Mouse (Mus musculus) kidney, postnatal 0 days (tissue): ENCODE results near the gene Dpy19l3. TPM values are rescaled to one million over a fixed set of nuclear protein-coding genes. Genes with fewer than 3 reads are reported as not detected.

Experiments used
- ATAC-seq: fragments of 200-750 bp; cut with Nextera tagmentation; replicated peaks from 2 replicates; pipeline ENCODE4 v1.8.0; 2017; ENCODE audit warnings: low read depth, moderate number of reproducible peaks, moderate TSS enrichment, moderate library complexity; ENCODE audit not compliant: low FRiP score
- DNase-seq: peaks from one replicate; pipeline ENCODE4 v3.0.0-alpha.2; 2016; ENCODE audit warnings: low spot score
- H3K27ac ChIP-seq: fragments of 300-500 bp; sonication (generic); 2 replicates; pipeline ENCODE4 v1.5.1; 2014; ENCODE audit warnings: mild to moderate bottlenecking
- H3K27me3 ChIP-seq: fragments of 300-500 bp; sonication (generic); 2 replicates; pipeline ENCODE4 v1.6.1; 2014; ENCODE audit warnings: low read length, mixed read lengths; ENCODE audit not compliant: insufficient read depth
- H3K36me3 ChIP-seq: fragments of 300-500 bp; sonication (generic); 2 replicates; pipeline ENCODE4 v1.6.1; 2014; ENCODE audit warnings: low read length, mixed read lengths; ENCODE audit not compliant: insufficient read depth
- H3K4me1 ChIP-seq: fragments of 300-500 bp; sonication (generic); replicated peaks from 2 replicates; pipeline ENCODE4 v1.6.1; 2014; ENCODE audit warnings: antibody characterized with exemption, low read length, mixed read lengths; ENCODE audit not compliant: insufficient read depth
- H3K4me2 ChIP-seq: fragments of 300-500 bp; sonication (generic); 2 replicates; pipeline ENCODE4 v1.6.1; 2014; ENCODE audit warnings: mild to moderate bottlenecking, low read length, moderate library complexity, mixed read lengths
- H3K4me3 ChIP-seq: fragments of 300-500 bp; sonication (generic); replicated peaks from 2 replicates; pipeline ENCODE4 v1.5.1; 2014; ENCODE audit warnings: low read depth, low read length
- H3K9ac ChIP-seq: fragments of 300-500 bp; sonication (generic); 2 replicates; pipeline ENCODE4 v1.6.1; 2014; ENCODE audit warnings: low read depth, low read length
- H3K9me3 ChIP-seq: fragments of 300-500 bp; sonication (generic); replicated peaks from 2 replicates; pipeline ENCODE4 v1.6.1; 2016; ENCODE audit warnings: low read length, inconsistent platforms, mixed read lengths
- CTCF ChIP-seq: IDR thresholded peaks from 2 replicates; pipeline ENCODE4 v1.5.1; 2016; ENCODE audit warnings: antibody characterized with exemption, low read depth, mild to moderate bottlenecking, moderate library complexity
- WGBS: fragments of 180-500 bp; shearing (Covaris S2); extraction: QIAGEN DNeasy Blood & Tissue Kit; methylation state at CpG from one replicate; pipeline ENCODE4 v1.1.7; 2014; 5-methylcytosine and 5-hydroxymethylcytosine counted together
- polyA plus RNA-seq: library from polyadenylated mRNA; unstranded; fragments of >200 nt; fragmentation: Nextera tagmentation; extraction: Ambion mirVana; gene quantifications from 2 replicates; pipeline ENCODE4 v1.2.1, GENCODE M21; 2015

Gene Dpy19l3
- polyA plus RNA-seq, 1 experiment from 2014 or later = 21.3 TPM

DNA sequence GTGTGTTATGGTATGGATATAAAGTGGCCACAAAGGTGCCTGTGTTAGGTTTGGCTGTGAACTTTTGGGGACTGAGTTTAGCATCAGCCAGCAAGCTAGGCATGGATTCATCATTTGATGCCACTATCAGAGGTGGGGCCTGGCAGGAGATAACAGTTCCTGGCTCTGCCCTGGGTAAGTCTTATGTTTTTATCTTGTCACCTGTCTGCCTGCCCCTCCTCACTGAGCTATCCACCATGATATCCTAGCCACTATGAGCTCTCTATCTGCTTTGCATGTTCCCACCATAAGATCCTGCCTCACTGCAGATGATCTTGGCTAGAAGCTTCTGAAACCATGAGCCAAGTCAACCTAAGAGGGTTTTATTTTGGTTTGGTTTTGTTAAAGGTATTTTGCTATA, 16.9 kb upstream of the Dpy19l3 start:
- no peak overlapping the region for H3K4me3 ChIP-seq
- no peaks in the 10 kb centered on the region for H3K4me1 ChIP-seq
- no peak for TF ChIP-seq CTCF
- no peaks in the 10 kb centered on the region for H3K9me3 ChIP-seq
- ATAC-seq = no peak
- no peak overlapping the region for H3K27ac ChIP-seq
- H3K9ac ChIP-seq = no peak overlapping the region
- DNase-seq = no peak
- no peak overlapping the region for H3K4me2 ChIP-seq
- peaks cover 32% of the 10 kb centered on the region for H3K36me3 ChIP-seq
- no peaks in the 10 kb centered on the region for H3K27me3 ChIP-seq

DNA sequence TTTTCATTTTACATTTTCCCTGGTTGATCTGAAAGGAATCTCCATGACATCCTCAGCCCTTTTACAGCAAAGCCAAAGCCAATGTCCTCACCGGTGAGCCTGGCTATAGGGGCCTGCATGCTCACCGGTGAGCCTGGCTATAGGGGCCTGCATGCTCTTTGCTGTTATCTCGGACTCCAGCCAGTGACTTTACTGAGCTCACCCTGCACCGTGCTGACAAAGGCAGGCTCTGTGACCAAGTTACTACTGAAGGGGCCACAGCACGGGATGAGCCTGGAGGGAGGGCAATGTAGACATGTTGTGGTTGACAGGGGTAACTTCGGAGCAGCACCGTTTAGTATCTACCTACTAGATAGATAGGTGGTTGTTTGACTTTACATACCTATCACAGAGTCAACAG, 15.9 kb upstream of the Dpy19l3 start:
- Histone ChIP-seq H3K27ac (no peak overlapping the region), H3K9me3 (no peaks in the 10 kb centered on the region), H3K9ac (no peak overlapping the region), H3K4me2 (no peak overlapping the region), H3K36me3 (peaks cover 22% of the 10 kb centered on the region), H3K27me3 (no peaks in the 10 kb centered on the region), H3K4me1 (no peaks in the 10 kb centered on the region), H3K4me3 (no peak overlapping the region)
- DNase-seq = no peak
- ATAC-seq = no peak
- WGBS = 86% methylated on average over 7 of the region's 7 CpGs
- no peak for TF ChIP-seq CTCF

DNA sequence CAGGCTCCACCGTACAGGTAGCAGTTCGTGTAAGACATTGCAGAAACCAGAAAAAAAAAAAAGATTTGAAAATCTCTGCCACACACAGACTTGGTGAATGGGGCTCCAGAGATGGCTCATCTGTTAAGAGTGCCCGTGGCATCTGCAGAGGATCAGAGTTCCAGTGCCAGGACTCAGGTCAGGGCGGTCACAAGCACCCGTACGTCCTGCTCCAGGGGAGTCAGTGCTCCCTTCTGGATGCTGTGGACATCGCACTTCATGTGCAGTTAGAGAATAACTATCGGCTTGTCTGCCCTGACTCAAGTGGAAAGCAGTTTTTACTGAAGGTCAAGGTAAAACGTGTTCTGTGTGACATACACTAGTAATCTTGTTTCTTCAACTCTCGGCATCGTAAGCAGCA, 10.2 kb upstream of the Dpy19l3 start:
- H3K4me1 ChIP-seq = no peaks in the 10 kb centered on the region
- no peak overlapping the region for H3K4me2 ChIP-seq
- no peak overlapping the region for H3K9ac ChIP-seq
- H3K27ac ChIP-seq = no peak overlapping the region
- no peak for ATAC-seq
- no peaks in the 10 kb centered on the region for H3K36me3 ChIP-seq
- DNase-seq = no peak
- no peaks in the 10 kb centered on the region for H3K9me3 ChIP-seq
- TF ChIP-seq CTCF = no peak
- H3K27me3 ChIP-seq = no peaks in the 10 kb centered on the region
- H3K4me3 ChIP-seq = no peak overlapping the region
- 86% methylated on average over 11 of the region's 11 CpGs for WGBS

DNA sequence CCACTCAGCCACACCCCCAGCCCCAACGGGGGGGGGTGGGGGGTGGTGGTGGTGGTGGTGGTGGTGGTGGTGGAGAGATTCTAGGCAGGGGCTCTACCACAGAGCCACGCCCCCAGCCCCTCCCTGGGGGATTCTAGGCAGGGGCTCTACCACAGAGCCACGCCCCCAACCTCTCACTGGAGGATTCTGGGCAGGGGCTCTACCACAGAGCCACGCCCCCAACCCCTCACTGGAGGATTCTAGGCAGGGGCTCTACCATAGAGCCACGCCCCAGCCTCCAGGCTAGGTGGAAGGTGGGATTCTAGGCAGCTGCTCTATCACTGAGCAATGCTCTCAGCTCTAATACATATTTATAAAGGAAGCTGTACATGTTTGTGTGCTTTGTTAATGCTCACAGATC, 7.5 kb upstream of the Dpy19l3 start:
- H3K36me3 ChIP-seq = no peaks in the 10 kb centered on the region
- no peak overlapping the region for H3K4me2 ChIP-seq
- TF ChIP-seq CTCF = no peak
- ATAC-seq (no peak), DNase-seq (no peak)
- no peaks in the 10 kb centered on the region for H3K9me3 ChIP-seq
- no peak overlapping the region for H3K4me3 ChIP-seq
- no peak overlapping the region for H3K9ac ChIP-seq
- H3K27me3 ChIP-seq = no peaks in the 10 kb centered on the region
- 69% methylated on average over 5 of the region's 5 CpGs for WGBS
- no peak overlapping the region for H3K27ac ChIP-seq
- no peaks in the 10 kb centered on the region for H3K4me1 ChIP-seq

DNA sequence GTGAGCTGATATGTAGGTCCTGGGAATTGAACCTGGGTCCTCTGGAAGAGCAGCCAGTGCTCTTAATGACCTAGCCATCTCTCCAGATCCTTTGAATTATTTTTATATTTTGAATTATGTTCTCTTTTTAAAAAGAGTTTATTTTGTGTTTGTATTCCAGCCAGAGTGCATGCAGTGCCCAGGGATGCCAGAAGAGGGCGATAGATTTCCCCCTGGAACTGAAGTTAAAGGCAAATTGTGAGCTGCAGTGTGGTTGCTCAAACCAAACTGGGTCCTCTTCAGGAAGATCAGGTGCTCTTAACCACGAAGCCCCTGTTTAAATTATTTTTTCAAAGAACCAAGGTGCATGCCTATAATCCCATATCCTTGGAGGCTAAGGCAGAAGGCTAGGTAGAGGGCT, 5.3 kb upstream of the Dpy19l3 start:
- H3K4me2 ChIP-seq = no peak overlapping the region
- 19% methylated on average over 2 of the region's 2 CpGs for WGBS

DNA sequence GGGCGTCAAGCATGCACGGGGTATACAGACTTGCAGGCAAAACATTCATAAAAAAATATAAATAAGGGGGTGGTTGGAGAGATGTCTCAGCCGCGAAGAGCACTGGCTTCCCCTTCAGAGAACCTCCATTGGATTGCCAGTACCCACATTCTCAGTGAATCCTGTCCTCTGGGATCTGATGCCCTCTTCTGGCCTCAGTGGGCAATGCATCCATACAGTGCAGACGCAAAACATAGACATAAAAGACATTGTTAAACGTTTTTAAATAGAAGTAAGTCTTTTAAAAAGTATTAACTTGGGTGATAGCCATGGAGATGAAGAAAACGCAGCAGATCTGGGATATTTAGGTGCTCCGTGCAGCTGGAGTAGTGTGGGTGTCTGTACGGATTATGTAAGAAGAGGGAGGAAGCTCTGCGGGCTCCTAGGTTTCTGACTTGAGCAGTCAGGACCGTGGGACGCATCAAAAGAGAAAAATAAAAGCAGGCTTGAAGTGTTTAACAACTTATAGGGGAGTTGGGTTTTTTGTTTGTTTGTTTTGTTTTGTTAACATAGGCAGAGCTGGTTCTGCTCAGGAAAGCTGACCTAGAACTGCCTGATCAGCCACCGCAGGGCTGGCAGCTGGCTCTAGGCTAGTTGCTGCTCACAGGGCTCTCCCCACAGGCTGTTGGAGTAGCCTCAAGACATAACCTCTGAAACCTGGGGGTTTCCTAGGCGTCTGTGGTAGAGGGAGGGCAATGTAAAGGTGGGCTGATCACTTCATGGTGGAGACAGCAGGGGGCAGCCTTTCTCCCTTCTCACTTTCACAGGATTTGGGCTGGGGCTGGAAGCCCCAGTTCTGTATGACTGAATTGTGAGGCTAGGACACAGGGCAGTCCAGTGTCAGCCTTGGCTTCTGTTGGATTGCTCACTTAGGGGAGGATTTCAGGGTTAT, 2.5 kb upstream of the Dpy19l3 start:
- Histone ChIP-seq H3K27ac (no peak overlapping the region), H3K4me3 (no peak overlapping the region), H3K9me3 (no peaks in the 10 kb centered on the region; the same call in 1 of the 2 replicates), H3K4me1 (no peaks in the 10 kb centered on the region), H3K9ac (no peak overlapping the region), H3K27me3 (no peaks in the 10 kb centered on the region), H3K36me3 (no peaks in the 10 kb centered on the region), H3K4me2 (no peak overlapping the region)
- 47% methylated on average over 14 of the region's 14 CpGs for WGBS
- TF ChIP-seq CTCF = peak; percentile 59
- no peak for ATAC-seq
- no peak for DNase-seq

More for the DNA sequence above, 5.3 kb upstream of the Dpy19l3 start:
- no peaks in the 10 kb centered on the region for H3K4me1 ChIP-seq
- no peak for DNase-seq
- H3K27me3 ChIP-seq = no peaks in the 10 kb centered on the region
- H3K4me3 ChIP-seq = no peak overlapping the region
- H3K9ac ChIP-seq = no peak overlapping the region
- TF ChIP-seq CTCF = peak; percentile 64
- H3K9me3 ChIP-seq = no peaks in the 10 kb centered on the region; the same call in 1 of the 2 replicates
- H3K27ac ChIP-seq = no peak overlapping the region
- H3K36me3 ChIP-seq = no peaks in the 10 kb centered on the region
- ATAC-seq = no peak
